Mouse (Mus musculus) right cerebral cortex, postnatal 14 days (tissue): ENCODE data around the gene Gm49396.

Experiments used
- DNase-seq: peaks from one replicate; pipeline ENCODE4 v3.0.0; 2022

Gene Gm49396

GRCm38 (mm10) chr7:30563117-30563905 is at the start of gene Gm49396, which contains the start of the genes U2af1l4 and Psenen:
Gene Gm49396 (plus strand): TSS chr7:30563344.
Gene U2af1l4 (plus strand): TSS chr7:30563301.
Gene Psenen (minus strand): TSS chr7:30563627.
- DNase-seq, result peak; percentile 96

DNA sequence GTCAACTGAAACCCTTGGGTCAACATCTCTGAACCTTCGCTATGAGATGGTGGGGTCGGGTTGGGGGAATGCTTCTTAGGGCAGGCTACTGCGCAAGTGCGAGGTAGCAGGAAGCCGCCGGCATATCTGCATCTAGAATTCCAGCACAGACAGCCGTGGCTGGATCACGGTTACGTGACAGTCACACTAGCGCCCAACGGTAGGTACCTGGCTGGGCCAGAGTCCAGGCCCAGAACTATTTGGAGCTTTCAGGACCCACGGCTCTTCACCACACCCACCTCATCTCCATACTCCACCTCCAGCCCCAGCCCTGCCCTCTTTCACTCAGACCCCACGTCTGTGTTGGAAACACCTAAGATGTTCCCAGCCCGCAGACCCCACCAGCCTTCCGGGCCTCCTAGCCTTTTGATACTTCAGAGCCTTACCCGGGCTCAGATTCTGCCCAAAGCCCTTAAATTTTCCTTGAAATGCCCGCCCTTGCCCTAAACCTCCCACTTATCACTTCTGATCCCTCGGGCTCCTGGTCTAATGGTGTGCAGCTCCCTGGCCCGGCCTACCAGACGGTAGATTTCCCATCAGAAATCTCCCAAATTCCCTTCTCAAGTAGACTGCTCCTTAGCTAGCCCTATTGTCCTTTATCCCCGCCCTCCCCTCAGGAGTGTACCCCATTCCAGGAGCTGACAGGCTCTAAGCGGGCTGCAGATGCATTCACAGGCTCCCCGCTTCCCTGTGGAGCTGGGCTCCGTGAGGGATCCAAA is 48.0 kb upstream of the Gm49396 start:
- DNase-seq, result no peak

GRCm38 (mm10) chr7:30518325-30518724 is 44.8 kb upstream of the Gm49396 start:
- no peak for DNase-seq

DNA sequence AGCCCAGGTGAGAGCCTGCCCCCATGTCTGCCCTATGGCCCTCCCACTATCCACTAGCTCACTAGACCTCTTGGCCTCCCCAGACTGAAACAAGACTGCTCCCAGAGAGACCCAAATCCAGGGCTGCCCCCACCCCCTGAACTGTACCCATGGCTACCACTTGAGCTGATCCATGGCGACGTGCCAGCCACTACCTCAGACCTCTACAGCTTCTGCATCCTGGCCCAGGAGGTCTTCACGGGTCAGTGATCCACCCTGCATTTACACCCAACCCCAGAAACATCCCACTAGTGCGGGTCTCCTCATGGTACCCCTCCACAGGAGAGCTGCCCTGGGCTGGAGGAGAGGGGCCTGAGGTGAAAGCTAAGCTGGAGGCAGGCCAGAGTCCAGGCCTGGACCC is 42.7 kb upstream of the Gm49396 start:
- no peak for DNase-seq

- DNase-seq, result no peak
These were observed 42.3 kb upstream of the Gm49396 start for GRCm38 (mm10) chr7:30520856-30521255.

DNA sequence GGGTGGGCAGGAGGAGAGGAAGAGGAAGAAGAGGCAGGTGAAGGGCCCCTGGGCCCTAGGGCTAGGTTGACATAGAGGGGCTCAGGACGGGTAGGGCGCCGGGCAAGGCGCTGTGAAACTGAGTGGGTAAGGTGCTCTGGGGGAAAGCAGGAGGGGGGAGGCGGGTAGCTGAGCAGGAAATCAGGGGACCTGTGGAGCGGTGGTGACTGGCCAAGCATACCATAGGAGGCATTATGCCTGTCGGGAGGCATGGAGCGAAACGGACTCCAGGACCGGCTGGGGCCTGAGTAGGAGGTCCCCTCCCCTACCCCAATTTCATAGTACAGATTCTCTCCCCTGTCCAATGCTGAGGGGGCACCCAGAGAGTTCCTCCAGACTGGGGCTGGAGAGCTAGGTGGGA is 40.3 kb upstream of the Gm49396 start:
- no peak for DNase-seq

DNA sequence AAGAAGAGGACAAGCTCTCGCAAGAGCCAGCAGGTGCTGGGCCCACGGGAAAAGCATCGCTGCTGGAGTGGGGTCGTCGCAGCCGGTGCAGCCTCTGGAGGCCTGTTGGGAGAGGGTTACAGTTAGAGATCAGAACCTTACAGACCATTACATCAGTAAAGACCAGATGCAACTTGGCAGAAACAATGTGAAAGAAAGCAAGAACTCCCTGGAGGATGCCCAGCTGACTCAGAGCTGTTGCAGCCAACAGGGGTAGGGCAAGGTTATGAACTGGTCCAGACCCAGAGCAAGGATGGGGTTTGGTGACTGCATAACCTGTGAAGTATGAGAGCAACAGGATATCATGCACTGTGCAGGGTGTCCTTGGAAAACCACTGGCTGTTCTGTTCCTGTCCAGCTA is 38.7 kb upstream of the Gm49396 start:
- DNase-seq, result no peak

- no peak for DNase-seq
These were observed 37.2 kb upstream of the Gm49396 start for GRCm38 (mm10) chr7:30525954-30526353.

- no peak for DNase-seq
These were observed 36.7 kb upstream of the Gm49396 start for GRCm38 (mm10) chr7:30526399-30526798.

DNA sequence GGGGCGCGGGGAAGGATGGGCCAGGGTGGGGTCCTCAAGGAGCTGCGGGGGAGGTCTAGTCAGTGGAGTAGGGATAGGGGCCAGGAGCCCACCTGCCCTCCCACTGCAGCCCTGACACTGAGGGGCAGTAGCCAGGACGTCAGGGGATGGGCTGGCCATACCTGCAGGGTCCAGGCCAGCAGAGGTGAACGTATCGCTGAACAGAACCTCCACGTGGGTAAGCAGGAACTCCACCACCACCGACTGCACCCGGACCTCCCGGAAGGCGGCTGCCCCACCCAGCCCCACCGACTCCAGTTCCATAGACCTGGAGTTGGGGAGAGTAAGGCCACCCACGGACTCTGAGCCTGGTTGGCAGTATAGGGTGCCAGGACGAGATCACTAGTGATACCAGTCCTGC is 36.2 kb upstream of the Gm49396 start:
- no peak for DNase-seq

- no peak for DNase-seq
These were observed 31.8 kb upstream of the Gm49396 start for GRCm38 (mm10) chr7:30531291-30531815.

GRCm38 (mm10) chr7:30532931-30533330 is 30.2 kb upstream of the Gm49396 start:
- DNase-seq, result no peak

DNA sequence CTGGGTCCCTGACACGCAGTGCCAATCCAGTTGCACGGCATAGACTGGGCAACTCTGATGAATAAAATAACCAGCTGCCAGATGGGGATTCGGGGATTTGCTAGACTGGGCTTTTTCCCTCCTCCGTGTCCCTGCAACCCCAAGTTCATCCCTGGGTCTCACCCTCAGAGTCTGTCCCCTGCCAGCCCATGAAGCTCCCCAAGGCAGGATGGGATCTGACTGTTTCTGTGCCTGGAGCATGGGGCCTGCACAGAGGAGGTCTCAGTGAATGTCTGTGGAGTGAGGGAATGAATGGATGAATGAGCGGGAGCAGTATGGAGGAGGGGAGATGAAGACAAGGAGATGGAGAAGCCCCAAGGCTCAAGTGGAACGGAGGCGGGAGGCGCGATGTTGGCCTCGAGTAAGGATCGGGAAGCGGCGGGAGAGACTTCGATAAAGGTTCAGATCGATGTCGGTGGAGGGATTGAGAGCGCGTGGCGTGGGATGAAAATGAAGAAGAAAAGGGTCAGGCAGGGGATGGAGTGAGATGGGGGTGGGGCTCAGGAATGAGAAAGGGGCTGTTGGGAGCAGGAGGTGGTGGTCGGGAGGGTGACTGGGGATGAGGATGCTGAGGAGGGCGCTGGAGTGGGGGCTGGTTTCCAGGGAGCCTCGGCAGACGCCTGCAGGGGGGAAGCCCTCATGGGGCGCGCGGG is 29.1 kb upstream of the Gm49396 start:
- no peak for DNase-seq

DNA sequence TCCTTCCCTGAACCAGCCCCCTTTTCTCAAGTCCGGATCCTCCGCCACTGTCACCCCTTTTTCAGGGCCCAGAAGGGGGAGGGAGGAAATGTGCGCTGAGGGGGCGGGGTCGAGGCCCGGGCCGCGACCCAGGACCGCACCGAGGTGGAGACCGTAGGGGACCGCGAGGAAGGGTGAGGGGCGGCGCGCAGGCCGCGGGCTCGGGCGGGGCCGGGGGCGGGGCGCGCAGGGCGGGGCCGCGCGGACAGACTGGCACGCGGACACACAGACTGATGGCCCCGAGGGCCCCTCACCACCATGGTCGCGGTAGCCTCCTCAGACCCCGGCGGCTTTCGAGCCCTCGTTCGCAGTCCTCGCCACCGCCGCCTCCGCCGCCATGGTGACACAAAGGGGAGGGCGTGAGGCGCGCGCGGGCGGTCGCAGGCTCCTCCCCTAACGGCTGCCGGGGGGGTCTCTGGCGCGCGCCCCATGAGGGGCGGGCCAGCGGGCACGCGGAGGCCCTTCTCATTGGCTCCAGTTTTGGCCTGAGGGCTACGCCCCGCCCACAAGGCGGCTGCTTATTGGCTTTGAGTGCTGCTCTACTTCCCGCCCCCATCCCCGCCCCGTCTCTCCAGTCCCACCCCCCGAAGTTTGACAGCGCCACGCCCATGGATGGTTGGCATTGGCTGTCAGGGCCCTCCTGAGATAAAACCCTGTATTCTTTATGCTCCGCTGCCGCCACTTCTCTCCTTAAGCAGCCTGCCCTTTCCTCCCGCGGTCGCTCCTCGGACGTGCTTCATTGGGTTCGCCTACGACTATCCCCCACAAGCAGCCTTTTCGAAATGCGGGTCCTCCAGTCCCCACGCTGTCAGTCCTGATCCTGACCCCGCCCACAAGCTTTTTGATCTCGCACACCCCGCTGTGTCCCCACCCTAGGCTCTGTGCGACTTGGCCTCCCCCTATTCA is 28.2 kb upstream of the Gm49396 start, which contains the start of gene Arhgap33:
Gene Arhgap33 (minus strand): TSS at position 428 of the 945 bp plus-strand sequence.
- peak; percentile 97 for DNase-seq

DNA sequence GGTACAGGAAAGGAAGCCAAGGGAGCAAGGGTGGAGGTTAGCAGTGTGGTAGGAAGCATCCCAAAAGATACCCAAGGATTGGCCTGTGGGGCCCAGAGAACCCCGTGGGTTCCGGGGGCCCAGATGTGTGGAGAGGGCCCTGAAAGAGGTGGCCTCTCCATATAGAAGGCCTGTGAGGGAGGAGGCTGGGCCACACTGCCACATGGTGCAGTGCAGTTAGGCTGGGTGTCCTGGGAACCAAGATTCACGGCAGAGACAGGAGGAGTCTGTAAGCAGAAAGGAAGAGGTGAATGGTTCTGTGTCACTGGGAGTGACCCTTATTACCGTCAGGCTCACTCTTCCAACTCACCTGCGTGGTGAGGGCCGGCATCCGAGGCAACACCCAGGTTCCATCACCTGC is 22.6 kb upstream of the Gm49396 start:
- no peak for DNase-seq

GRCm38 (mm10) chr7:30544327-30544726 is 18.8 kb upstream of the Gm49396 start:
- DNase-seq, result no peak

- no peak for DNase-seq
These were observed 13.3 kb upstream of the Gm49396 start for GRCm38 (mm10) chr7:30549880-30550279.

GRCm38 (mm10) chr7:30550603-30551002 is 12.5 kb upstream of the Gm49396 start:
- DNase-seq, result no peak

GRCm38 (mm10) chr7:30551445-30552101 is 11.6 kb upstream of the Gm49396 start:
- DNase-seq, result no peak

DNA sequence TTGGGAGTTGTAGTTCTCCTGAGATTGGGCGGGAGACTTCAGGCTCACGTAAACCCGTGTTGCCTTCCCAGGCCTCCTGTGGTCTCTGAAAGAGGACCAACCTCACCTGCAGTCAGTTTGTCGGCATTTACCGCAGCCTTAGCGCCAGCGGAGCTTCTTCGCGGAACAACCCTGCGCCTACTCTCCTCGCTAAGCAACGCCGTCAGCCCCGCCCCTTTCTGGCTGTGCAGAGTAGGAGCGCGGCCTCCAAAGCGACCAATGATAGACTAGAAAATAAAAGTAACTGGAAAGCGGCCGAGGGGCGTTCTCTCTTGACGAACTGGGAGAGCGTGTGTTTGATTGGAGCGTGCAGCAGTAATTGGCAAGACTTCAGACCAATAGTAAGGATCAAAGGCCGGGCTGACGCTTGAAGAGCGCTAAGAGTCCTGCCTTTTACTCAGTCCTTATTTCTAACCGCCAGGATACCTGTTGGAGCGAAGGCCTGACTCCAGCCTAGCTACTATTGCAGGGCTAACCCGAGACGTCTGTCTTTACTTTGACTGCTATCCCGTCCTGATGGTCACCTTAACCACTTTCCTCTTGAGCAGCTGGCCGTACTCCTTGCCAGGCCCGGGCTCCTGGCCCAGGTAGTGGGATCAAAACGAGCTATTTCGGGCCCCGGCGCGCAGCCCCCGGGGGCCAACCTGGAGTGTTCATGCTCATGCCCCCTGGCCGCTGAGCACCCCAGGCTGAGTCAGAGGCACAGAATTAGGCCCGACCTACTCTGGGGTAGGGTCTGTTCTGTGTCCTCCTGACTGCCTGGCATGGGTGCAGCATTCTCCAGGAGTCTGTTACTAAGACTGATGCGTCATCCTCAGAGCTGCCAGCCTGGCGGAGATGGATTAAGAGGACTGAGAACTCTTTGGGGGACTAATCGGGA is 10.8 kb upstream of the Gm49396 start, which contains the start of the genes Hspb6 and Proser3:
Gene Hspb6 (plus strand): TSS at position 77 of the 919 bp plus-strand sequence.
Gene Proser3 (minus strand): TSS at position 198 of the 919 bp plus-strand sequence.
- DNase-seq, result peak; percentile 96
